Mouse (Mus musculus): ENCODE measurements at regions not wholly inside any gene's neighbourhood (a gene's known extent, or its start where the extent isn't known, plus 50 kb on each side); places are given as distances from the start of the nearest gene placed in this dataset.

DNA sequence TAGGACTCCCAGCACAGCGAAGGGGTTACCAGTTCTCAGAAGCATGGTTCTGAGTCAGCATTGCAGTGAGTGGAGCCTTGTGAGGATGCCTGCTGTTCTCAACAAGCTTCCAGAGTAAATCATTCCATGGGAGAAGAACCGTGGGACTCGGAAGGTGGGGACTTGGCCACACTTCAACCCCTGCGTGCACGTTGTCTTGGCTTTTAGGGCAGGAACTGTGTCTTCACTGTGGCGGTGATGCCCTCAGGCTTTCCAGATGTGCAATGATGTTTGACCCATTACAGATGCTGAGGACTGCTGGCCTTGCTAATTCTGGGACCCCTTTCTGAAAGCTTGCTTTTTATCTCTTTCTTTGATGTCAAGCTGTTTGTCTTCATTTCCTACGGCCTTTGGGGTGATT, 322.7 kb upstream of the Npvf start:
- DNase-seq = no peak

DNA sequence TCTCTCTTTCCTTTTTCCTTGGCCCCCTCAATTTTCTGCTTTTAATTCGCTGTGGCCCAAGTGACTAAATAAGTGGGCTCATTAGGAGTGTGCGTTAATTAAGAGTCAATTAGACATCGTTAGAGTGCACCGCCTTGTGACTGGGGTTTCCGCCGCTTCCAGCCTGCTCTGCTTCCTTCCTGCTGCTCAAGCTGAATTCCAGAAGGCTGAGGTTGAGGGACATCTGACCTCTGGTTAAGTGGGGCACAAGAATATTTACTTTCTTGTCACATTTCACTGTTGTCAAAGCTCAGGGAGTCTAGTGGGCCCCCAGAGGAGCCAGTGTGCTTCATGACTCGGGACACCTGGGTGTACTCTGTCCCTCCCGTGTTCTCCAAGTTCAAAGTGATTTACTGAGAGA, 323.1 kb upstream of the Npvf start:
- no peak for DNase-seq

DNA sequence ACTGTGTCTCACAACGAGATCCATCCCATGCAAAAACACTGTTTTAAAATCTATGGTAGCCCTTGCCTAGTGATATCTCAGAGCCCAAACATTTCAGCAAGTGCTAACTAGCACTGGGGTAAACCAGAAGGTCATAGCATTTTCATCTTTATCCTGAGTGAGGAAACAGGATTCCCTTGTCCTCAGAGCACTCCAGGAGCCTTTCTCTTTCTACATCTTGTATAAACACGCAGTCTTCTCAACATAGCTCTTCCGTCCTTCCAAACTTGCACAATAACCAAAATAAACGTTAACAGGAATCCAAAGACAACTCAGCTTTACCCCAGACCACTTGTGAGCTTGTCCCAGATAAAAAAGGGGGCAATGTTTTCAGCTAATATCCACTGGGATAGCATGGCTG, 323.8 kb upstream of the Npvf start:
- no peak for DNase-seq

DNA sequence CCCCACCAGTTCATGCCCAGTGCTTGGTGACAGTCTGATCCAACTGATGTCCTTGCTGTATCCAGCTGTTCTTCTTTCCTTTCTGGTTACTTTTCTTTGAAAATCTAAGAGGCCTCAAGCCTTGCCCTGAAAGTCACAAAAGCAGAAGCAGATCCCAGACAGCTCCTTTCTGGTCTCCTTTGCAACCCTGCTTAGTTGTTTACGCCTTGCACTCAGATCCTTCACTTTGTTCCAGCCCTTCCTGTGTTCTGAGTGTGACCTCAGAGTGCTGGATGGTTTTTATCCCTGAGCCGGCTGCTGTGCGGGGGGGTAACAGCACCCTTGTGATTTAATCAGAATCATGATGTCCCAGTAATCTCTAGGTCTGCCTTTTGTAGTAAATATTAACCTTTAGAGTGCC, 324.3 kb upstream of the Npvf start:
- peak; percentile 56 for DNase-seq

DNA sequence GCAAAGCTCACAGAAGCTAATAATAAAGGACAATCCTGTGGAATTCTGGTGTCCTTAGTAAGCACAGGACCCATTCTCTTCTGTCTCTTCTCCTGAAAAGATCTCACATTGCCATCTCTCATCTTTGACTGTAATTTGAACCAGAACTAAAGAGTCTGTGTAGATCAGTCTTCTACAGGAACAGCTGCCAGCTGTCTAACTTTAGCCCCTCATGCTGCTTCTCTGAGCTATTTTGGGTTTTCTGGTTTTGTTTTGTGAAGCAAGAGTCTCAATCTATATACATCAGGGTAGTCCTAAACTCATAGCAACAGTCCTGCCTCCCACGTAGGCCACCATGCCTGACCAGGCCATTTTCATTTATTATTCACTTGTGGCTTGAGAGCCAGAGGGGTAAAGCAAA, 325.5 kb upstream of the Npvf start:
- DNase-seq = no peak

DNA sequence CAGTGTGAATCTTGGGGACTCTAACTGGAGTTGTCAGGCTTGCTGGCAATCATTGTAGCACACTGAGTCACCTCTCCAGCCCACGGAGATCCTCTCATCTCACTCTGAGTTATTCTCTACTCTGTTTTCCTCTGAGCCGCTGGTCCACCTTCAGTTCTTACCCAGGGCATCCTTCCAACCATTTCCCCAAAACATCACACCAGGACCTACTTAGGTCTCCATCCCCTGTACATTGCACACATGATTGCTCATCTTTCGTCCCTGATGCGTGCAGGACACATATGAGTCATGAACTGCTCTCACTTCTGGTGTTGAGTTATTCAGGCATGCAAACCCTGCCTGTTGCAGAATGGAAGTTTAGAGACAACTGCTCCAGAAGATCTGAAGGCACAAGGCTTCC, 326.1 kb upstream of the Npvf start:
- no peak for DNase-seq

DNA sequence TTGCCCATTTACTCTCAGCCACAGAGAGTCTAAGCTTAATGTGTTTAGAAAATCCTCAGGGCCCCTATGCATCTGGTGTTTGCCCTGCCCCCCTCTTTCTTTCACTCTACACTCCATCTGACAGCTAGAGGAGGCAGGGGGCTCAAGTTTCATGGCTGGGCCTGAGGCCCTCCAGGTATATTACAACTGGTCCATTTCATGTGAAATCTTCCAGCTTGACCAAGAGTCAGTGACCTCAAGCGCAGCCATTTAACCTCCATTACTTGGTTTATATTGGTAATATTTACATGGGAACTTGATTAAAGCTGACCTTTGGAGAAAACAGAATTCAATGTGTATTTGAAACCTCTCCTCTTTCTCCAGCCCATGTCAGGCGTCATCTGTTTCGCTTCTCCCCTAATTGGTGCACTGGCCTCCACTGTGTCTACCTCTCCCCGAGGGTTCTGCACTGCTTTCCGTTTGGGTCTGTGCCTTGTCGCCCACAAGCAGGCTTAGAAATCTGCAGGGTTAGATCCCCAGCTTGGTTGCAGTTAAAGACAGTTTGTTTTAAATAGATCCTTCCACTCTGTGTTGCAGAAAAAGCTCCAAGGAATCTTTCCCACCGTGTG, 327.6 kb upstream of the Npvf start:
- no peak for DNase-seq

DNA sequence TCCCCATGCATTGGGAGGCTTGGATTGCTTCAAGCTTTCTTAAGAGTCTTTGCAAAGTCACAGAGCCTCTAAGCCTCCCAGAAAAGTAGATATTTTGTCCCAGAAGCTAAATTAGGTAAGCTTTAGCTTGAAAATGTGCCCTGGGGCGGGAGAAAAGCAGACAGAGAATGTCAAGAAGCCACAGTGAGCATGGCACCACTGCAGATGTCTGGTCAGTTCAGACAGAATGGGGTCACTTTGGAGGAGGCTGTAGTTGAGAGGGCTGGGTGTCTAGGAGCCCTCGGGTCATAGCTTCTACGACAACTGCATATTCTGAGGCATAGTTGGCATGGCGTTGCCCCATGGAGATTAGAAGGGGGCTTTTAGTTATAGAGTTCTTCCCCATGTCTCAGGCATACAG, 328.6 kb upstream of the Npvf start:
- DNase-seq = no peak

DNA sequence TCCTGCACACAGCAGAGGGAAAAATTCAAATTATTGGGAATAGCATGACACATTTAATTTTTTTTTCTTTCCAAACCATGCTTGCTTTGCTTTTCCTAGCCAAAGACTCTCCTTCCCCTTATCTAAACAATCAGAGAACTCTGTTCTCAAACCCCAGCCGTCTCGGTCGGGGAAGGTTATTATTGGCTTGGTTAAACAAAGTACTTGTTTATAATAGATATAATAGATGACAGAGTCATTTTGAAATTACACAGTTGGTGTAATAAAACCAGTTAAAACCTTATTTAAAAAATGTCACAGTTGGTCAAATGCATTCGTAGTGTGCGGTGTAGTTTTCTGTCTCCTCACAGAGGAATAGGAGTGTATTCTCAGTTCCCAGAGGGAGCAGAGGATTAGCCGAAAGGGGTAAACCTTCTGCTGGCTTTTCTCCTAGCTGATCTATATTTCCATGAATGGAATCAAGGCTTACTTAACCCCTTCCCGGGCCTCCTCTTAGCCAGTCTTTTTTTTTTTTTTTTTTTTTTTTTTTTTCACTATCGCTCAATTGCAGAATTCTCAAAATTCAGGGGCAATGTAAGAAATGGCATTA, 329.4 kb upstream of the Npvf start:
- no peak for DNase-seq

DNA sequence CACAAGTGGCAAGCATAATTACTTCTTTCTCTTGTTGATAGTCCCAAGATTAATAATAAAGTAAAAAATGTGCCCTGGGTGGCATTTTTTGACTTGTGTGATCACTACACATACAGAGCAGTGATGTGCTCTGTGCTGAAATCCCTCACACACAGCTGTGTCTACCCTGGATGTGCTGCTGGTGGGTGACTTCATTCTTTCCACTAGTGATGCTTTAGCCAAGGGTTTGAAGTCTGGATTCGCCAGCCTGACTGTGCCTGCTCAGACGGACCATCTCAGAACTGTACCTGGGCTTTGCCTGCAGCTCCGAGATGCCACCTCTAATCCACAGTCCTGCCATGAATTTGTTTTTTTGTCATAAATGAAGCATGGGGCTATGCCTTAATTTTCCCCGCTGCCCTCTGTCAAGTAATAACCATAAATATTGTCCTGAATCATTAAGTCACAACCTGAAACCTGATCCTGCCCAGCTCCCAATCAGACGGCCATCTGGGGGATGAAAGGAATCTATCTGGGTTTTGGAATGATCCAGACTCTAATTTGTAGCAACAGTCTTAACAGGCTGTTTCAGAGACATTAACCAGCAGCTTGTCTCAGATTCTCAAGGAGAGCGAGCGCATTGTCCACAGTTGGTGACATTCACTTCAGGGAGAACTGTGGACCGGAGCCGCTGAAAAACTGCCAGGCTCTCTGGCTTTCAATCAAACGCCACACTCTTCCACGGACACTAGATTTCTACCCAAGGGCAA, 330.1 kb upstream of the Npvf start:
- no peak for DNase-seq

DNA sequence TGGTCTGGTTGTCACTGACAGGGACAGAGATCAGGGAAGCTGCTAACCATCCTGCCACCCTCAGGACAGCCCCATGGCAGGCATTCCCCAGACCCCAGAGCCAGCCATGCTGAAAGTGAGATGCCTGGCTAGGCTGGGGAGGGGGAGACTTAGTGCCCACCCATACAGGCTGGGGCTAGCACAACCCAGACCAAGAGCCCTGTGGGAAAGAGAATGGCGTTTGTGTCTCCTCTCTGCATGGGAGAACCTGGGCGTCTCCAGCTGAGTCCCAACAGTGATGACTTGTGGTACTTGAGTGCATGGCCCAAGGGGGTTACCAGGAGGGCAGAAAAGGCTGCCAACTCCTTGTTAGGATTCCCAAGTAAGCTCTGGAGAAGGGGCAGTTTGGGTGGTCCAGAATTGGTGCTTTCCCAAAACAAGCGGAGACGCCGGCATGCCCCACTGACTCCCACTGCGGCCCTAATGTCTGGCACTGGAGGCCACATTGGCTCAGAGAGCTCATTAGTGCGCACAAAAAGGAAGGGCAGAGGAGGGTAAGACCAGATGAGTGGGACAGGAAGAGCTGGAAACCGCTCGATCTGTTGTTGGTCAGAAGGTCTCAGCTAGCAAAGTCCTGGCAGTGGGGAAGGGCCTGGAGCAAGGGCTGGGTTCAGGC, 332.2 kb upstream of the Npvf start:
- no peak for DNase-seq

DNA sequence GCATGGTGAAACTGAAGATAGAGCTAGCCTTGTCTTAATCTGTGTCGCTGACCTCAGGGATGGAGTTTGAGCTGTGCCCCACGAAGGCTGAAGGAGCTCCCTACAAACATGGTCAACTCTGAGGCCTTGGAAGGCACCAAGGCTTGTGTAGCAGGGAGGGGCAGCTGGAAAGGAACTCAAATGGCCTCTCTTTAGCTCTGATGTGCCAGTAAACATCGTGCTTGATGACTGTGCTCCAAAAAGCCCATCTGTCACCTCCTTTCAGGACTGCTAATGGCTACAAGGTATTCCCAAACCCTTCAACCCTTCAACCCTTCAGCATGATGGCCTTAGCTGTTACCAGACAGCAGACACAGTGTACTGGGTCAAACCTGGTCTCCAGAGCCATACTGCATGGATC, 334.3 kb upstream of the Npvf start:
- DNase-seq = no peak

DNA sequence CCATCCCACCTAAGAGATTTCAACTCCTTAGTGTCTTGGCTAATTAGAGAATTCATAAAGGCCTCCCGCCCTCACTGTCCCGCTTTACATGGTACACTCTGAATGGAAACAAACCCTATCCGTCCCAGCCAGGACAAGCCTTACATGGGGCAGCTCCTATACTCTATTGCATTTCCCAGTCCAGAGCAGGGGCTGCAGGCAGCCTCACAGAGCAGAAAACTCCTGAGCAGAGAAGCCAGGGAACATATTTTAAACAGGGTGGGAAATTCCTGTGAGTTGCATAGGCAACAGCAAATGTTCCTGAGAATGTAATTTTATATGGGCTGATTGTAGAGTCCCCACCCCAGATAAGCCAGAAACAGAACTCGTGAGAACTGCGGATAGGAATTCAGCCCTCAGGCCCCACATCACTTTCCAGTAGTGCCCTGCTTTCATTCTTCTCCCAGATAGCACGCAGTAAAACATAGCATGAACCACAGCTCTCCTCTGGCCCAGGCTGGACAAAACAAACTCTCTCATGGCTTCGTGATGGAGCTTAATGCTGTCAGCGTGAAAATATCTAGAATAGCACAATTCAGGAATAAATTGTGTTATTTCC, 337.4 kb upstream of the Npvf start:
- DNase-seq = no peak

DNA sequence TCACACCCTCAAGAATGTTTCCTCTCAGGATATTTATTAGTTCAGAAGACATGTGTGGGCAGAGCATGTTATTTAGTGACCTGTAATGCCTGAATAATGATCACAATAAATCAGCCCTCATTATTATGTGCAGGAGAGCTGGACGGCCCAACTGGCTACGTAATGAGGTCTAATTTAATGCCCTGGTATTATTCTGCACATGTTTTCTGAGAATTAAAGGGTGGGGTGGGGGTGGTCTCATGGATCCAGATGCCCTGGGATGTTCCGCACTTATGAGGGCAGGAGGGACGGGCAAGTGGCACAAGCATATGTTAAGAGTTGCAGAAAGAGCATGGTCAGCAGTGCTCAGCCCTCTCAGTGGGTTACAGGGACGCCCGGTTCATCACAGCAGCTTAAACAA, 339.7 kb upstream of the Npvf start:
- no peak for DNase-seq

DNA sequence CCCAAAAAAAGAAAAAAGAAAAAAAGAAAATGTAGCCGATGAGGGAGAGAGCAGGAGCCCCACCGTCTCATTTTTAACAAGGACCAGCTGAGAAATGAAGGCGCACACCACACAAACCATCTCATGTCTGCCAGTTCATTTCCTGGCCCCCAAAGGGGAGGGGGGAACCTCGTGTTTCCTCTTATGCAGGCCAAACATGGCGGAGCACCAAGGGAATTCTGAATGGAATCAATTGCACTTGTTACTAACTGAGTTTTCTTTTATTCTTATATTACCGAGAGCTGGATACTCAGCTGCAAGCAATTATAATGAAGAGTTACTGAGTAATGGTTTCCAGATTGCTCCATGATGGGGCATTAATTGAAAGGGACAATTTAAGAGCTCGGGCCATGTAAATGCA, 348.5 kb upstream of the Npvf start:
- DNase-seq = no peak

DNA sequence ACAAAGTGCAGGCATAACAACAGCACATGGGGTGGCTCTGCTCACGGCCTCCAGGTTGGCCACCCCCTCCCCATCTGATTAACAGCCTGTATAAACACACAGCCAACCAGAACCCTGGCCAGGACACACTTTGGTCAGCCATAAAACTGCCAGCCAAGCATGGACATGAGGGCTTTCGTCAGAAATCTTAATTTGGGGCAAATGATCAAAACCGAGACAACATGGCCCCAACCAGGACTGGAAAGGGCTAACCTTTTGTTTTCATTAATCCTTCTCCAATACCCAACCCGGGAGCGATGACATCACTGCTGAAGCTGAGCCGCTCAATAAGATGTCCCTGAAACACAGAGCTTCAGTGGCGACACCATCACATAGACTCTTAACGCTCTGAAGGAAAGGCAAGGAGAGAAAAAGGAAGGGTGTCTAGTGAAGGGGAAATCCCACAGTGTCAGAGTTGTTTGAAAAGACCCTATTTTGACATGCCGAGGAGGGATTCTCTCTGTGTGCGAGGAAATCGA, 351.9 kb upstream of the Npvf start:
- no peak for DNase-seq

DNA sequence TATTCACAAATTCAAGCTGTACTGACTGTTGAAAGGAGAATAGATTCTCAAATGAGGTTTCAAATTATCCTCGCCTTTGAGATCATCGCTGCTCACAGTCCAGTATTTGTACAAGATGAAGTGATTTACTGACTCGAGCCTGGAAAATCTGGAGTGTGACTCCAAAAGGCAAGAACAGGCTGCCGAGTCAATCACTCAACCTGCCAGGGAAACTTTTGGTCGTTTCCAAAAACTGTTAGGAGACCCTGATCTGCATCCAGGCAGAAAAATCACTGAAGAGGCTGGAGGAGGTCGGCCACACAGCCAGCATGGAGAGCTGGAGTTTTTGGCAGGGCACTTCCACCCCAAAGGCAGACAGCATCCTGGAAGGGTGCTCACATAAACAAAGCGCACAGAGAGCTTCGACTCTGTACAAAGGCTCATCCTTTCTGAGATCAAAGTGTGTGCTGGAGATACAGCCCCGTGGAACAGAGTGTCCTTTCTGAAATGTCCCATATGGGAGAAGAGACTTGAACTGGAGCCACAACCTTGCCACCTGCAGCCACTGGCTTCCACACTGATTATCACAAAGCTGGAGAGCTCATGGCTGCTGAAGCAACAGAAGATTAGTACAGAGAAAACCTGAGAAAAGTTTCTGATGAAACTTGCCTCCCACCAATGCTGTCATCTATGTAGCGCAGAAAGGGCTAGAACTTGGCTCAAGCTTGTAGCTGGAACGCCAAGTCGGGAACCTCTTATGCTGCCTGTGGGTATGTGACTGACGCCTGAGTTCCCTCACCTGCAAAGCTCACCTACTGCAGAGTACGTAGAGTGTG, 355.5 kb upstream of the Npvf start:
- DNase-seq = no peak

DNA sequence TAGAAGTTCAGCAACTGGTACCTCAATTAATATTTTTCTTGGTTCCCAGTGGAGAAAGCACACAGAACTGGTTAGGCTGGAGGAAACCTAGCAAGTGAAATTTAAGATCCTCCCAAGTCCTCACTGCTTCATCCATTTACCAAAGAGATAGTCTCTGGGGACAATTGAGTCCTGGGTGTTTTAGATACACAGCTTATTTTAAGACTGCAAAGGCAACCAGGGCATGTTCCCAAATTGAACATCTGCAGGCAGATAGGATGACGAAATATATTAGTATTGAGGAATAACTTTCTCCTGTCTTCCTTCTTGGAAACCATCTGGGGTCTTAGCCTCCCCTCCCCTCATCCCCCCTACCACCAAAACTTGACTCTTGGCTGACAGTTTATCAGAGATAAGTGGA, 356.3 kb upstream of the Npvf start:
- DNase-seq = no peak

DNA sequence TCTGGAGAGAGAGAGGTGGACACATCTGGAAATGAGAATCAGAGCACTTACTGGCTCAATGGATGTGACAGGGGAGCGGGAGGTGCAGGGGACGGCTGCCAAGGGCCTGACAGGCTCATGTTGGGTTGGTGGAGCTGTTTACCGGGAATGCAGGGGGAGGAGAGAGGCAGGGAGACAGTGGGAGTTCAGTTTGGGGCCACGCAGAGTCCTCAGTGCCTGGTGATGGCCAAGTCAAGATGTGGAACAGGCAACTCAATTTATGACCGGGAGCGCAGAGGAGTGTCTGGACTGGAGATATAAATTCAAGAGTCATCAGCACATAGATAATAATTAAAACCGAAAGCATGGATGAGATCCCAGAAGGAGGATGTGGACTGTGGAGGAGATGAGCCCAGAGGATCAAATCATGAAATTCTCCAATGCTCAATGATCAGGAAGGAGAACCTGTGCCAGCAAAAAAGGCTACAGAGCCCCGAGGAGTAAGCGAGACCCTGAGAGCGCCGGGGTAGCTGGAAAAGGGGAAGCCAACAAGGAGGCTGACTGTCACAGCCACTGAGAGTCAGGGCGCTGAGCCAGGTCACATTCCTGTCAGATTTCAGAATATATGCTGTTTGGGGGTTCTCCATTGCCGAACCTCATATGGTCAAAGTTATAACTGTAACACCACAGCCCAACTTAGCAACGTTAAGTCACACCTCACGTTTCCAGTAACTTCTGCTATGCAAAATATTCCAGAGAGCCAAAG, 358.0 kb upstream of the Npvf start:
- DNase-seq = peak; percentile 28

DNA sequence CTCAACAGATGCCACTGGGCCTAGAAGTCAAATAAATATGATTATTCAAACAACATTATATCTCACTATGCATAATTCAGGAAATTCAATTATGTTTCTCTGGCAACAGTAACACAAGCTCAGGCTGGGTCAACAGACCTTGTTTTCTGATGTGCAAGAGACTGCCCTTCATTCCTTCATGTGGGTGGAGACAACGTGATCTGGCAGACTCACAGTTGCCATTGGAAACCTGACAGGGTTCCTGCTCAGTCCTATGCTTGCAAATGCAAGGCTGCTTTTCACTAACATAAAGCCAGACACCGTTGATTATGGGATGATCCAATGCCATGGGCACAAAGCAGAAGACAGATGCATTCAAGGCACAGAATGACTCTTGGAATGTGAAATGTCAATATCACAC, 361.5 kb upstream of the Npvf start:
- no peak for DNase-seq

DNA sequence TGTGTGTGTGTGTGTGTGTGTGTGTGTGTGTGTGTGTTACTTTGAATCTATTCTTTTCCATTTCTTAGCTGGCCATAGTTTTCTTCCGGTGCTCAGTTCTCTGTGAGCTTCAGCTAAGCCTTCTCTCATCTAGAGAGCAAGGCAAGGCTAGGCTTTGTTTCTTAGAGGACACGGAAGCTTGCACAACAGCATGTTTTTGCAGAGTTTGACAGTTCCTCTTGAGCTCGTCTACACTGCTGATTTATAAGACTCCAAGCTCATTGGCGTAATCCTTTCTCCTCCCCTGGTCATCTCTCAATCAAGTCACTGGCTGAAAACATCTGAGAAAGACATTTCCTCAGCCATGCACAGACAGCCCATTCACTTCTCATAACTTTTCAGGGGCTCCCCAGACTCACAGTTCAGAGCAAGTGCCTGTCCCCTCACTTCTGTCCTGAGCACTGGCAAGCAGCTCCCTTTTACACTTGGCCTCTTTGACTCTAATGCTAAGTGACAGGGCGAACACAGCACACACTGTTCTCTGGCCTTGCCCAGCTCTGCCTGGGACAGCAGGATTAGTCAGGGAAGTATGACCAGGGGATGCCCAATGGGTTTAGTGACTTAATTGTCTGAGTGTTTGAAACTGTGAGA, 362.3 kb upstream of the Npvf start:
- no peak for DNase-seq
